Mouse (Mus musculus) forelimb bud, embryonic 11.5 days (tissue): ENCODE results near the gene Nell1.

Experiments used
- DNase-seq: peaks from one replicate; pipeline ENCODE4 v3.0.0-alpha.2; 2012; ENCODE audit warnings: low read depth, low spot score

Gene Nell1

GRCm38 (mm10) chr7:50850271-50850670, 875.6 kb downstream of the Nell1 start:
- no peak for DNase-seq

DNA sequence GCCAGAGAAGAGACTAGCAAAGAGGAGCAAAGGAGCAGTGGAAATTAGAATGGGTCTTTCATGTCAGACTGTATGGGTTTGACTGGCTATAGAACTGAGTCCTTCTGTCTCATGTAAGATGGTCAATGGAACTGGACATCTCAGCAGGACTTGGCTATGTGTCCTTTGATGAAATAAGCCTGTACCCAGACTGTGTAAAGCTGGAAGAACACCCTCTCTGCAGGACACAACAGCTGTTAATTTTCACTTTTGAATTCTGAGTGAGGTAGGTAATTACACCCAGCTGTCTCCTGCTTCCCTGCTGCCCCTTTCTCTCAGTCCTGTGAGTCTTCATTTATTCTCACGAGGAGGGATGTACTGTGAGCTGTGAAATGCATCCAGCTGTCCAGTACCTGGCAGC, 895.5 kb downstream of the Nell1 start:
- no peak for DNase-seq

DNA sequence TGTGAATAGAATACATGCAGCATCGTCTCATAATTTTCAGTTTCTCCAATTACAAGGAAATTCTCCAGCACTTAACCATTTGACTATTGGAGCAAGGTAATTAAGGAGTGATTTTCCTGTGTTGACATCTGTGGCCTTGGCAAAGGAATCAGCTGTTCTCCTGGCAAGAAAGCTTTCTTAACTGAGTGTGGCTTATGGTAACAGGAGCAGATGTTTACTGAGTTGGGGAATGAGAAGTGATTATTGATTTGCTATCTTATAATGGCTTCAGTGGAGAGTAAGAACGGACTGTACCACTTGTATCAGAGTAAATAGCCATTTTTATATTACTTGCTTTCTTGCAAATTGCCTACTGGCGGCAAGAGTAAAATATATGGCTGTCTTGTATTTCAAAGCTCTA, 913.0 kb downstream of the Nell1 start:
- no peak for DNase-seq

GRCm38 (mm10) chr7:50899541-50900088, 925.0 kb downstream of the Nell1 start:
- DNase-seq, result no peak
